Mouse (Mus musculus): ENCODE measurements around the gene Bach2.

- TF ChIP-seq CTCF (IDR thresholded peaks at IDR 0.05; ENCODE audit: control insufficient read depth, insufficient read depth, low read length) (no peak), POLR2A (IDR thresholded peaks at IDR 0.05; ENCODE audit: borderline replicate concordance, control insufficient read depth, low read depth, low read length) (no peak)
These were observed 11.2 kb downstream of the Bach2 start for GRCm38 (mm10) chr4:32249748-32250332.
